Mouse (Mus musculus): ENCODE data around the gene Psmb9. TPM values are rescaled to one million over a fixed set of nuclear protein-coding genes. Genes with fewer than 3 reads are reported as not detected.

Psmb9 gene
- polyA plus RNA-seq, 1 experiment from 2014 or later = 5.9 TPM

DNA sequence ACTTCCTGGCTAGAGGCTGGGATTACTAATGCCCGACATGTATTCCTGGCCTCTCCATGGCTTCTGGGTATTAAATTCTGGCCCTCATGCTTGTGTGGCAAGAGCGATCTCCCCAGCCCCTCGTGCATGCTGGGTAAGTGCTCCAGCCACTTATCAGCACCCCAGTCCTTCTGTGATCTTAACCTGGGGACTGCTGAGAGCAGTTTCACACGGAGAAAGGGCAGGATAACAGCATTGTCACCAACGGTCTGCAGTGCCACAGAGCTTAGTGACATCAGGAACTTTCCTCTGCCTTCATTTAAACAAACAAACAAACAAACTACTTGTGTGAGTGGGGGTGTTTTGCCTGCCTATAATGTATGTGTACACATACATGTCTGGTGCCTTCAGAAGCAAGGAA is 47.3 kb downstream of the Psmb9 start:
- DNase-seq (ENCODE audit: low spot score) (no peak), ATAC-seq (replicated peaks; ENCODE audit: low FRiP score, low read depth) (no peak)
- H3K9me3 ChIP-seq (replicated peaks; ENCODE audit: low read length) = no peaks in the 10 kb centered on the region
- H3K4me3 ChIP-seq (replicated peaks; ENCODE audit: low read depth, low read length) = peak overlapping the region; percentile 25; the same call in 1 of the 2 replicates
- WGBS = 8% methylated on average over 5 of the region's 5 CpGs
- no peaks in the 10 kb centered on the region for H3K27me3 ChIP-seq (ENCODE audit: insufficient read depth, low read length)
- TF ChIP-seq CTCF (IDR thresholded peaks at IDR 0.05; ENCODE audit: low read depth) = no peak
- no peak overlapping the region for H3K9ac ChIP-seq (ENCODE audit: low read depth, low read length)
- 0 out of 2 replicates have a peak, but pooled peaks cover 14% of the 10 kb centered on the region for H3K4me1 ChIP-seq (replicated peaks; ENCODE audit: insufficient read depth, low read length)
- no peak overlapping the region for H3K4me2 ChIP-seq (ENCODE audit: low read length)
- no peaks in the 10 kb centered on the region for H3K36me3 ChIP-seq (ENCODE audit: insufficient read depth, low read length)
- H3K27ac ChIP-seq = no peak overlapping the region

DNA sequence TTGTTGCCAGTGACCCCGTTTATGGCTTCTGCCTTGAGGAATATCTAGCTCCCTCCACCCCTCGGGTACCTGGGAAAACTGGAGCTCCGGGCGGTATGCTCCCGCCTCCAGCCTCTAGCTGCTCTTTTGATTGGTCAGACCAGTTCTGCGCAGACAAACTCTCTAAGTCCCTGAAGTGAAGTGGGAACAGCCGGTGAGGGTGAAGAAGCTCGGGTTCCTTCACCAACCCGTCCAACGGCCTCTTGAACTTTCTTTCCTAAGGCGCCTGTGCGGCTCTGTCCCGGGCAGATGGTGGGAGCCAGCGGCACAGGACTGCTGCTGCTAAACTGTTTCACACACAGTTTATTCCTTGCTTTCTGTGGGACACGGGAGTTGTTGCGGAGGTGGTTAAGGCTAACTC is 48.1 kb downstream of the Psmb9 start:
- no peak for ATAC-seq (replicated peaks; ENCODE audit: low FRiP score, low read depth)
- peak overlapping the region; percentile 40; the same call in 1 of the 2 replicates for H3K9ac ChIP-seq (ENCODE audit: low read depth, low read length)
- no peaks in the 10 kb centered on the region for H3K9me3 ChIP-seq (replicated peaks; ENCODE audit: low read length)

DNA sequence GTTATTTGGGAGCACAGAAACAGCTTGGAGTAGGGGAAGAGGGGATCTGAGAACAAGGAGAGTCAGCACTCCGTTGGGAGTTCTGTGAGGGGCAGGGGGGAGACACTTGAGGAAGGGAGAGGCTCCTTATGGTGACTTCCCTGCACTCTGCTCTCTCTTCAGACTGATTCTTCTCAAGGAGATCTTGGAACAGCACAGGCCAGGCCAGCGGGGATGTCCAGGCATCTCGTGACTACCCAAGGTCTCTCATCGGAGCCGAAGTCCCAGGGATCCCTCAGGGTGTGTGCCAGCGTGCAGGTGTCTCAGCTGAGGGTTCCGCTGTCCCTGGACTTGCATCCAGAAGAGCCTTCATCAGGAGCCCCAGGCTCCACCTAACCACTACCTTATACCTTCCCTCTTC is 48.9 kb downstream of the Psmb9 start:
- Histone ChIP-seq H3K27ac (no peak overlapping the region), H3K4me1 (replicated peaks; ENCODE audit: insufficient read depth, low read length) (0 out of 2 replicates have a peak, but pooled peaks cover 14% of the 10 kb centered on the region), H3K4me2 (ENCODE audit: low read length) (peak overlapping the region; percentile 69), H3K9me3 (replicated peaks; ENCODE audit: low read length) (no peaks in the 10 kb centered on the region), H3K36me3 (ENCODE audit: insufficient read depth, low read length) (no peaks in the 10 kb centered on the region), H3K9ac (ENCODE audit: low read depth, low read length) (no peak overlapping the region; the same call in 1 of the 2 replicates), H3K27me3 (ENCODE audit: insufficient read depth, low read length) (no peaks in the 10 kb centered on the region), H3K4me3 (replicated peaks; ENCODE audit: low read depth, low read length) (no peak overlapping the region)
- TF ChIP-seq CTCF (IDR thresholded peaks at IDR 0.05; ENCODE audit: low read depth) = no peak
- no peak for ATAC-seq (replicated peaks; ENCODE audit: low FRiP score, low read depth)
- DNase-seq (ENCODE audit: low spot score) = no peak
- WGBS = 83% methylated on average over 7 of the region's 7 CpGs

More for the DNA sequence above, 48.1 kb downstream of the Psmb9 start:
- TF ChIP-seq CTCF (IDR thresholded peaks at IDR 0.05; ENCODE audit: low read depth) = no peak
- H3K36me3 ChIP-seq (ENCODE audit: insufficient read depth, low read length) = no peaks in the 10 kb centered on the region
- H3K4me2 ChIP-seq (ENCODE audit: low read length) = peak overlapping the region; percentile 69
- WGBS = 1% methylated on average over 16 of the region's 16 CpGs
- no peak overlapping the region for H3K27ac ChIP-seq
- H3K27me3 ChIP-seq (ENCODE audit: insufficient read depth, low read length) = no peaks in the 10 kb centered on the region
- 0 out of 2 replicates have a peak, but pooled peaks cover 14% of the 10 kb centered on the region for H3K4me1 ChIP-seq (replicated peaks; ENCODE audit: insufficient read depth, low read length)
- H3K4me3 ChIP-seq (replicated peaks; ENCODE audit: low read depth, low read length) = peak overlapping the region; percentile 25
- DNase-seq (ENCODE audit: low spot score) = peak; percentile 65

DNA sequence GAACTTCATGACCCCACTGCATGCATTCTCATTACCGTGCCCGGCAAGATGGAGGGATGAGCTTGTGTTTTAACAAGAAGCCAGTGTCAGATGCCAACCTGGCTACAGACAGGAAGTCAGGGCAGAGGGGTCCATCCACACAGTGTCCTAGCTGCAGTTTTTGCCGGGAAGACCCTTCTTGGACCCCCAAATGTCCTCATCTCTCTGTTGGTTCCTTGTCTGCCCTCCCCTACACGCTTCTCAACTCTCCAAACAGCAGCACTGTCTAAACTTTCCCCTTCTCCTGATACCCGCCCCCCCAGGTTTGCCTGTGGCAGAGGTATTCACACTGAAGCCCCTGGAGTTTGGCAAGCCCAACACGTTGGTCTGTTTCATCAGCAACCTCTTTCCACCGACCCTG is 50.0 kb downstream of the Psmb9 start:
- no peaks in the 10 kb centered on the region for H3K27me3 ChIP-seq (ENCODE audit: insufficient read depth, low read length)
- H3K4me2 ChIP-seq (ENCODE audit: low read length) = no peak overlapping the region
- H3K36me3 ChIP-seq (ENCODE audit: insufficient read depth, low read length) = no peaks in the 10 kb centered on the region
- no peaks in the 10 kb centered on the region for H3K9me3 ChIP-seq (replicated peaks; ENCODE audit: low read length)
- no peak overlapping the region for H3K27ac ChIP-seq
- ATAC-seq (replicated peaks; ENCODE audit: low FRiP score, low read depth) = no peak
- WGBS = 67% methylated on average over 7 of the region's 7 CpGs
- no peak overlapping the region for H3K9ac ChIP-seq (ENCODE audit: low read depth, low read length)
- no peak overlapping the region for H3K4me3 ChIP-seq (replicated peaks; ENCODE audit: low read depth, low read length)
- 0 out of 2 replicates have a peak, but pooled peaks cover 8% of the 10 kb centered on the region for H3K4me1 ChIP-seq (replicated peaks; ENCODE audit: insufficient read depth, low read length)
- no peak for DNase-seq (ENCODE audit: low spot score)
- TF ChIP-seq CTCF (IDR thresholded peaks at IDR 0.05; ENCODE audit: low read depth) = no peak

DNA sequence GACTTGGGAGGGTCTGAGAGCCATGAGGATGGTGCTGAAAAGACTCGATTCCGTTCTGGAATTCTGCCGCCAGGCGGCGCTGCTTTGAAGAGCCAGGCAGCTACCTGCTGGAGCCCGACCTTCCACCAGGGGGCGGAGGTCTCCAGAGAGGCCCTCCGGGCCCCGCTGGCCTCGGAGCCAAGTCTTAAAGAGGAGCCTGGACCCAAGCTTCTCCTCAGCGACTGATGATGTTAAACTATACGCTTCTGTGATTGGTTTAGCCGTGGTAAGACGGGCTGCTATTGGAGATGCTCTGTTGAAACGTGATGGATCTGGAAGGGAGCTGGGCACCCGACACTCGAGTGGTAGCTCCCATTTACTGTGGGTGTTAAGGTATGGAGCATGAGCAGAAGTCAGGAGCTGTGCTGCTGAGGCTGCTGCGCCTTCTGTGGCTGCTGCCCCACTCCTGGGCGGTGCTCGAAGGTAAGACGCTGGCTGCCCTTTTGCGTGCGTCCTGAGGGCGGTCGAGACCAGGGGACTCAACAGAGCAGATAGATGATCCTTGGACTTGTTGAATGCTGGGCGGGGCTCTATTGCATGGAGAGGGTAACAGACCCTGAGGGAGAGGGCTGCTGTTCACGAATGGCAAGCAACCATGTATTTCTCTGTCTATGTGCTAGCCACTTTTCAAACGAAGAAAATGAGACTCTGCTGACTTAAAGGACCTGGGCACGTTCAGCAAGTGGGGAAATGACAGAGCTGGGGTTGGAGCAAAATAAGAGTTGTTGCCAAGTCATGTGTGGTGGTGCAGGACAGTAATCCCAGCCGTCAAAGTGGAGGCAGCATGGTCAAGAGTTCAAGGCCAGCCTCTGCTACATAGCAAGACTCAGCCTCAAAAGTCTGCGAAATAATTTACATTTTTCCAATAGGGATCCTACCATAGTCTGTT is 52.0 kb downstream of the Psmb9 start:
- Histone ChIP-seq H3K4me1 (replicated peaks; ENCODE audit: insufficient read depth, low read length) (0 out of 2 replicates have a peak, but pooled peaks cover 7% of the 10 kb centered on the region), H3K36me3 (ENCODE audit: insufficient read depth, low read length) (no peaks in the 10 kb centered on the region), H3K27ac (no peak overlapping the region), H3K4me2 (ENCODE audit: low read length) (peak overlapping the region; percentile 80), H3K4me3 (replicated peaks; ENCODE audit: low read depth, low read length) (peak overlapping the region; percentile 38), H3K27me3 (ENCODE audit: insufficient read depth, low read length) (no peaks in the 10 kb centered on the region), H3K9me3 (replicated peaks; ENCODE audit: low read length) (no peaks in the 10 kb centered on the region), H3K9ac (ENCODE audit: low read depth, low read length) (no peak overlapping the region; the same call in 1 of the 2 replicates)
- WGBS = 6% methylated on average over 31 of the region's 31 CpGs
- peak; percentile 99 for DNase-seq (ENCODE audit: low spot score)
- peak; percentile 97 for ATAC-seq (replicated peaks; ENCODE audit: low FRiP score, low read depth)
- peak; percentile 100 for TF ChIP-seq CTCF (IDR thresholded peaks at IDR 0.05; ENCODE audit: low read depth)

DNA sequence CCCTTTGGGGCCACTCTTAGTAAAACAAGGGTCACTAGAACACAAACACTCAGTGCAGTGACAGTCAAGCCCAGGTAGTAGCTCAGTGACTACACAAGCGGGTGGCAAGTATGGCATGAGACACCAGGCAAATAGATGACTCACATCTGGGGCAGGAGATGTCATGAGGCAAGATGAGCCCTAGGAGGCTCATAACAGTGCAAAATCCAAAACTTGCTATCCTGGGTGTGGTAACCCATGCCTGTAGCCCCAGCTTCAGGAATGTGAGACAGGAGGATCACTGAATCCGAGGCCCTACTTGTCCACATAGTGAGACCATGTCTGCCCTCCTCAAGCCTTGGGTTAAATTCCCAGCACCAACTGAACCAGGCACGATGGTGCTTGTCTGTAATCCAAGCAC is 53.1 kb downstream of the Psmb9 start:
- Histone ChIP-seq H3K36me3 (ENCODE audit: insufficient read depth, low read length) (no peaks in the 10 kb centered on the region), H3K27ac (no peak overlapping the region), H3K4me3 (replicated peaks; ENCODE audit: low read depth, low read length) (no peak overlapping the region), H3K27me3 (ENCODE audit: insufficient read depth, low read length) (no peaks in the 10 kb centered on the region), H3K9ac (ENCODE audit: low read depth, low read length) (no peak overlapping the region), H3K4me1 (replicated peaks; ENCODE audit: insufficient read depth, low read length) (0 out of 2 replicates have a peak, but pooled peaks cover 5% of the 10 kb centered on the region), H3K4me2 (ENCODE audit: low read length) (no peak overlapping the region), H3K9me3 (replicated peaks; ENCODE audit: low read length) (no peaks in the 10 kb centered on the region)
- ATAC-seq (replicated peaks; ENCODE audit: low FRiP score, low read depth) (no peak), DNase-seq (ENCODE audit: low spot score) (no peak)
- 76% methylated on average over 3 of the region's 3 CpGs for WGBS
- TF ChIP-seq CTCF (IDR thresholded peaks at IDR 0.05; ENCODE audit: low read depth) = no peak
